Mouse (Mus musculus): Measurements from ENCODE around the gene Rcn1. TPM values are rescaled to one million over a fixed set of nuclear protein-coding genes. Genes with fewer than 3 reads are reported as not detected.

Rcn1 gene
- polyA plus RNA-seq, 1 experiment from 2014 or later, result 42.8 TPM

DNA sequence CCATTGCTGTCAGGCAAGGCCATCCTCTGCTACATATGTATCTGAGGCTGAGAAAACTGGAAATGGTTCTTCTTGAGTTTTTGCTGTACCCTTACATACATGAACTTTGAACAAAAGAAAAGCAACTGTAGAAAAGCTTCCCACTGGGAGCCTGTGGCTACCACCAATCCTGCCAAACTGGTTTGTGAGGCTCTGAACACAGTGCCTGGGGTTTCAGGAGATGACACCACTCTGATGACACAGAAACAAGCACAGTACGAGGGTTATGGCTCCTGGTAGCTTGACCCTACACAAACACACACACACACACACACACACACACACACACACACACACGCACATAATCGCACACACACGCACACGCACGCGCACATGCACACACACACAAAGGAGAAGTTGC, 23.9 kb downstream of the Rcn1 start:
- ATAC-seq (ENCODE audit: low FRiP score, low TSS enrichment) (no peak), DNase-seq (no peak)
- Histone ChIP-seq H3K4me1 (ENCODE audit: control insufficient read depth, insufficient read depth, low read length) (peaks cover 13% of the 10 kb centered on the region; the same call in 1 of the 2 replicates), H3K4me2 (ENCODE audit: low read length) (no peak overlapping the region), H3K9me3 (ENCODE audit: control insufficient read depth, low read length) (no peaks in the 10 kb centered on the region), H3K27me3 (ENCODE audit: control insufficient read depth, insufficient read depth, low read length) (peaks cover 9% of the 10 kb centered on the region; the same call in 1 of the 2 replicates), H3K27ac (replicated peaks; ENCODE audit: low read depth, low read length) (no peak overlapping the region), H3K9ac (replicated peaks; ENCODE audit: low read length) (no peak overlapping the region), H3K36me3 (ENCODE audit: control insufficient read depth, insufficient read depth, low read length) (no peaks in the 10 kb centered on the region), H3K4me3 (replicated peaks; ENCODE audit: low read depth, low read length) (no peak overlapping the region)
- WGBS, result 94% methylated on average over 7 of the region's 7 CpGs

DNA sequence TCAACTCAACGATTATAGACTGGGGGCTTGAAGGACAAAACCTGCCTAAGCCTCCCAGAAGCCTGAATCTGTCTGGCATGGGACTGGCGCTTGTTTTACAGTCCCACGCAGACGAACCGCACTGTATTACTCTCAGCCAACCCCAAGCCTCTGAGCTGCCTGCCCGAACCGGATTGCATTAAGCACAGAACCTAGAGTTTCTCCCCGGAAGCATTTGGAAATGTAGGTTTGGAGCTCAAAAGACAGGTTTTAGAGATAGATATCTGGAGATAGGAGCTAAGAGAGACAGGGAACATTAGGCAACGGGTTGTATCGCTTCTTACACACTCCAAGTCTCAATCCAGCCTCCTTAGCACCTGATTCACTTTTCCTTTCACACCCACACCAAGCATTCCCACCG, 25.5 kb downstream of the Rcn1 start:
- H3K4me1 ChIP-seq (ENCODE audit: control insufficient read depth, insufficient read depth, low read length), result peaks cover 16% of the 10 kb centered on the region; the same call in 1 of the 2 replicates
- H3K4me3 ChIP-seq (replicated peaks; ENCODE audit: low read depth, low read length), result no peak overlapping the region
- H3K27me3 ChIP-seq (ENCODE audit: control insufficient read depth, insufficient read depth, low read length), result peaks cover 9% of the 10 kb centered on the region; the same call in 1 of the 2 replicates
- ATAC-seq (ENCODE audit: low FRiP score, low TSS enrichment) (no peak), DNase-seq (no peak)
- no peaks in the 10 kb centered on the region for H3K36me3 ChIP-seq (ENCODE audit: control insufficient read depth, insufficient read depth, low read length)
- H3K4me2 ChIP-seq (ENCODE audit: low read length), result no peak overlapping the region
- H3K9me3 ChIP-seq (ENCODE audit: control insufficient read depth, low read length), result no peaks in the 10 kb centered on the region
- WGBS, result 88% methylated on average over 11 of the region's 11 CpGs
- H3K9ac ChIP-seq (replicated peaks; ENCODE audit: low read length), result no peak overlapping the region
- H3K27ac ChIP-seq (replicated peaks; ENCODE audit: low read depth, low read length), result no peak overlapping the region

DNA sequence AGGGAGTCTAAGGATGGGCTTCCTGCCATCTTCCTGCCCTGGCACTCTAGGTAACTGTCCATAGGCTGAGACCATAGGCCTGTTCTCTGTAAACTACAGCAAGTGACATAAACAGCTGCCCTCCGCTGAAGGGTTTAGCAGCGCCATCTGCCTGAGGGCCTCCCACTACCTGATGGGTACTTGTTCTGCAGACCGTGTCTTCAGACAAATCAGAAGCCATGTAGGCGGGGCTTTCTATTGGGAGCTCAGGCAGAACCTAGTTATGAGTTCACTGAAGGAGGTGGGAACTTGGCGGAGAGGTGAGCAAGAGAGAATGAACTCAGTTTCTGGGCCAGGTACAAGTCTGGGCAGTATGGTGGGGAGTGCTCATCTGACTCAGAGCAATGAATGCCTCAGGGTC, 26.4 kb downstream of the Rcn1 start:
- H3K27me3 ChIP-seq (ENCODE audit: control insufficient read depth, insufficient read depth, low read length), result peaks cover 9% of the 10 kb centered on the region; the same call in 1 of the 2 replicates
- H3K4me1 ChIP-seq (ENCODE audit: control insufficient read depth, insufficient read depth, low read length), result peaks cover 16% of the 10 kb centered on the region; the same call in 1 of the 2 replicates
- 79% methylated on average over 5 of the region's 5 CpGs for WGBS
- H3K9me3 ChIP-seq (ENCODE audit: control insufficient read depth, low read length), result no peaks in the 10 kb centered on the region
- no peak overlapping the region for H3K4me3 ChIP-seq (replicated peaks; ENCODE audit: low read depth, low read length)
- H3K9ac ChIP-seq (replicated peaks; ENCODE audit: low read length), result no peak overlapping the region
- H3K4me2 ChIP-seq (ENCODE audit: low read length), result no peak overlapping the region
- H3K27ac ChIP-seq (replicated peaks; ENCODE audit: low read depth, low read length), result no peak overlapping the region
- H3K36me3 ChIP-seq (ENCODE audit: control insufficient read depth, insufficient read depth, low read length), result no peaks in the 10 kb centered on the region
- DNase-seq (no peak), ATAC-seq (ENCODE audit: low FRiP score, low TSS enrichment) (no peak)

DNA sequence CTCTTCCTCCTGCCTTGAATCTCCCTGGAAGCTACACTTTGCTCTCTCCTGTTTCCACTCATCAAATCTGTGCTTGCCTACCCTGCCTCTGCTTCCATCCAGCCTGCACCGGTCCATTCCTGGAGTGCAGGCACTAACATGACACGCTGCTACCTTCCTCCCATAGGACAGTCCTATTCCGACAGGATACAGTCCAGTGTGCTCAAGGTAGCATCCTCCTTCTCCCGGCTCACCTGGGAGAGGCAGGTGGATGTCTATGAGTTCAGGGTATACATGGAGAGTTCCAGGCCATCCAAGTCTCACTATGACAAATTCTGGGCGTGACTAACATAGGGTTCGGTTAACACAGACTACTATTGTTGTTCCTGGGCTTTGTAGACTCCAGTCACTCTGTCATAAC, 27.0 kb downstream of the Rcn1 start:
- Histone ChIP-seq H3K4me2 (ENCODE audit: low read length) (no peak overlapping the region), H3K27me3 (ENCODE audit: control insufficient read depth, insufficient read depth, low read length) (peaks cover 9% of the 10 kb centered on the region; the same call in 1 of the 2 replicates), H3K27ac (replicated peaks; ENCODE audit: low read depth, low read length) (no peak overlapping the region), H3K4me3 (replicated peaks; ENCODE audit: low read depth, low read length) (no peak overlapping the region), H3K4me1 (ENCODE audit: control insufficient read depth, insufficient read depth, low read length) (peaks cover 16% of the 10 kb centered on the region; the same call in 1 of the 2 replicates), H3K36me3 (ENCODE audit: control insufficient read depth, insufficient read depth, low read length) (no peaks in the 10 kb centered on the region), H3K9ac (replicated peaks; ENCODE audit: low read length) (no peak overlapping the region), H3K9me3 (ENCODE audit: control insufficient read depth, low read length) (no peaks in the 10 kb centered on the region)
- ATAC-seq (ENCODE audit: low FRiP score, low TSS enrichment) (no peak), DNase-seq (no peak)
- 92% methylated on average over 6 of the region's 6 CpGs for WGBS

DNA sequence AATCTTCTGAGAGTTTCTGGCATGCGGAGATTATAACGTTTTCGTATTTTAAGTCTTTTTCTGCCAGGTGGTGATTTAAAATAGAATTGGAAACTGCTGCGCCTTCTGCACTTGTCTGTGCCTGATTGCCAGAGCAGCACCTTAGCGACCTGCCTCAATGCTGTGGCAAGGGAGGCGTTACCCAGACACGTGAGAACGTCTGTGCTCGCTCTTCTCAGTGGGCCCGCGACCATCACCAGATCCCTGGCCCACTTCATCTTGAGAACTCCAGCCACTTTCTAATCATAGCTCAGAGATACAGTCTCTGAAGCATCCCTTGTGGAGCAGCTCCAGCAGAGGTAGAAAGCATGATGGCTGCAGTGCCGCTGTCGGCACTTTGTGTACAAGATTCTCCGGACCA, 28.4 kb downstream of the Rcn1 start:
- H3K27ac ChIP-seq (replicated peaks; ENCODE audit: low read depth, low read length), result peak overlapping the region; percentile 42

DNA sequence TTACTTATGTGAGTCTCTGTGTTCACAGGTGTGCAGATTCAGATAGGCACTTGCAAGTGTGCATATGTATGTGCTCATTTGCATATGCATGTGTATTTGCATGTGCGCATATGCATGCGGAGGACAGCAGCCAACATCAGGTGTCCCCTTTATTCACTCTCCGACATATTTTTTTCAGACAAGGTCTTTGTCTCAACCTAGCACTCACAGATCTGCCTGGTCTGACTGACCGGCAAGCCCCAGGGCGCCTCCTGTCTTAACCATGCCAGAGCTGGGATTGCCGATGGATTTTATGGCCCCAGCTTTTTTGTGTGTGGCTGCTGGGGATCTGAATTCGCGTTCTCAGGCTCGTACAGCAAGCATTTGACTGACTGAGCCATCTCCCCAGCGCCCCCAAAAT, 28.9 kb downstream of the Rcn1 start:
- peak; percentile 44 for DNase-seq
- 7% methylated on average over 10 of the region's 10 CpGs for WGBS
- H3K27ac ChIP-seq (replicated peaks; ENCODE audit: low read depth, low read length), result peak overlapping the region; percentile 42; the same call in 1 of the 2 replicates
- H3K27me3 ChIP-seq (ENCODE audit: control insufficient read depth, insufficient read depth, low read length), result peaks cover 9% of the 10 kb centered on the region; the same call in 1 of the 2 replicates
- peak overlapping the region; percentile 10; the same call in 1 of the 2 replicates for H3K9ac ChIP-seq (replicated peaks; ENCODE audit: low read length)
- peaks cover 16% of the 10 kb centered on the region; the same call in 1 of the 2 replicates for H3K4me1 ChIP-seq (ENCODE audit: control insufficient read depth, insufficient read depth, low read length)
- H3K9me3 ChIP-seq (ENCODE audit: control insufficient read depth, low read length), result no peaks in the 10 kb centered on the region
- ATAC-seq (ENCODE audit: low FRiP score, low TSS enrichment), result peak; percentile 53; the same call in 1 of the 2 replicates
- H3K4me2 ChIP-seq (ENCODE audit: low read length), result peak overlapping the region; percentile 50
- H3K4me3 ChIP-seq (replicated peaks; ENCODE audit: low read depth, low read length), result peak overlapping the region; percentile 20
- no peaks in the 10 kb centered on the region for H3K36me3 ChIP-seq (ENCODE audit: control insufficient read depth, insufficient read depth, low read length)

More for the DNA sequence above, 28.4 kb downstream of the Rcn1 start:
- Histone ChIP-seq H3K4me2 (ENCODE audit: low read length) (peak overlapping the region; percentile 50), H3K36me3 (ENCODE audit: control insufficient read depth, insufficient read depth, low read length) (no peaks in the 10 kb centered on the region), H3K4me3 (replicated peaks; ENCODE audit: low read depth, low read length) (peak overlapping the region; percentile 20), H3K9ac (replicated peaks; ENCODE audit: low read length) (peak overlapping the region; percentile 10; the same call in 1 of the 2 replicates), H3K4me1 (ENCODE audit: control insufficient read depth, insufficient read depth, low read length) (peaks cover 16% of the 10 kb centered on the region; the same call in 1 of the 2 replicates), H3K27me3 (ENCODE audit: control insufficient read depth, insufficient read depth, low read length) (peaks cover 9% of the 10 kb centered on the region; the same call in 1 of the 2 replicates), H3K9me3 (ENCODE audit: control insufficient read depth, low read length) (no peaks in the 10 kb centered on the region)
- WGBS, result 13% methylated on average over 14 of the region's 14 CpGs
- ATAC-seq (ENCODE audit: low FRiP score, low TSS enrichment), result no peak
- peak; percentile 63 for DNase-seq

DNA sequence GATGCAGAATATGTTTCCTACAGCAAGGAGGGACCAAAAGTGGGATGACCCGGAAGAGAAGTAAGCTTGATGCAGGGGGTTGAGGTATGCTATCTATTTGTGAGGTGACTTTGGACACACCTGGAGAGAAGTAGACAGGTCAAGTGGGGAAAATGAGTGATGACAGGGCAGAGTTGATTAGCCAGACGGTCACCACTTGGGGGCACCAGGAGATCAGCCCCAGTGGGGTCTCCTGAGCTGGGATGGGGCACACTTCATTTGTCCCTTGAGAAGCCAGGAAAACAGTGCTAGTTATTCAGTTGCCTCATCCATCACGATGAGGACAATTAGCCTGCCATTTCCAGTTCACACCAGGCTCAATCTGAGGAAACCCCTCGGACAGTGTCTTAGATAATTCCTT, 31.5 kb downstream of the Rcn1 start:
- Histone ChIP-seq H3K9me3 (ENCODE audit: control insufficient read depth, low read length) (no peaks in the 10 kb centered on the region), H3K27ac (replicated peaks; ENCODE audit: low read depth, low read length) (no peak overlapping the region), H3K4me1 (ENCODE audit: control insufficient read depth, insufficient read depth, low read length) (peaks cover 16% of the 10 kb centered on the region; the same call in 1 of the 2 replicates), H3K9ac (replicated peaks; ENCODE audit: low read length) (no peak overlapping the region), H3K36me3 (ENCODE audit: control insufficient read depth, insufficient read depth, low read length) (no peaks in the 10 kb centered on the region), H3K4me2 (ENCODE audit: low read length) (no peak overlapping the region), H3K4me3 (replicated peaks; ENCODE audit: low read depth, low read length) (no peak overlapping the region), H3K27me3 (ENCODE audit: control insufficient read depth, insufficient read depth, low read length) (peaks cover 5% of the 10 kb centered on the region; the same call in 1 of the 2 replicates)
- DNase-seq, result no peak
- 42% methylated on average over 4 of the region's 4 CpGs for WGBS
- no peak for ATAC-seq (ENCODE audit: low FRiP score, low TSS enrichment)

DNA sequence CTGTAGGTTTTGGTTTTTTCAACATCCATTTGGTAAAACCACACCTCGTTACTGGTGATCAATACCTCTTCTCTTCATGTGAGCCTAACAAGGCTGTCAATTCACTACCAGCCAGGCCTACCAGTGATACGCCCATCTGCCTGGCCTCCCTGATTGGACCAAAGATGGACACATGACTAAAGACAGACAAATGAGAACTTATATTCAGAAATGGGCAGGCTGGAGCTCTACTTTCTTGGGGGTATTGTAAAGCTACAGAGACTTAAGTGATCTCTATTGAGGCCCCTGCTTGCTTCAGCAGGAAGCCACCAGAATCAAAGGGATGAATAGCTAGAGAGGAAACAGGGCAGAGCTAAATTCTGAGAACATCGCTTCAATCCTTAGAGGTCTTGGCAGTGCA, 41.1 kb downstream of the Rcn1 start:
- H3K9ac ChIP-seq (replicated peaks; ENCODE audit: low read length), result no peak overlapping the region
- H3K4me3 ChIP-seq (replicated peaks; ENCODE audit: low read depth, low read length), result no peak overlapping the region
- H3K36me3 ChIP-seq (ENCODE audit: control insufficient read depth, insufficient read depth, low read length), result no peaks in the 10 kb centered on the region
- no peak overlapping the region for H3K27ac ChIP-seq (replicated peaks; ENCODE audit: low read depth, low read length)
- H3K9me3 ChIP-seq (ENCODE audit: control insufficient read depth, low read length), result no peaks in the 10 kb centered on the region
- no peaks in the 10 kb centered on the region for H3K4me1 ChIP-seq (ENCODE audit: control insufficient read depth, insufficient read depth, low read length)
- ATAC-seq (ENCODE audit: low FRiP score, low TSS enrichment), result no peak
- no peak overlapping the region for H3K4me2 ChIP-seq (ENCODE audit: low read length)
- 85% methylated on average over 3 of the region's 3 CpGs for WGBS
- H3K27me3 ChIP-seq (ENCODE audit: control insufficient read depth, insufficient read depth, low read length), result no peaks in the 10 kb centered on the region
- DNase-seq, result no peak

DNA sequence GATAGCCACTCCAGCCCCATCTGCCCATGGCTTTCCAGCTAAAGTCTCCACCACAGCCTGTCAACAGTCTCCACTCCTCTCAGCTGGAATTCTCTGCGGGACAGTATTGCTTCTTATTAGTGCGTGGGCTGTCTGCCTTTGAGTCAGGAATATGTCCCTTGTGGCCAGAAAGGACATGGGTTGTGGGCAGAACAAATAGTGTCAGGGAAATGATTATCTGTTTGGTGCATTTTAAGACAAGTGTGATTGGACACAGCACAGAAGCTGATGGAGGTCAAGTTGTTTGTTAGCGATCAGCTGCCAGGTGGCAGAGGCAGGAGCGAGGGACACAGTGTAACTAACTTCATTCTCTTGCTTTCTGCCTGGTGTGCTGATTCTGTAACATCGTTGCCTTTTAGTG, 42.3 kb downstream of the Rcn1 start:
- no peaks in the 10 kb centered on the region for H3K4me1 ChIP-seq (ENCODE audit: control insufficient read depth, insufficient read depth, low read length)
- H3K9me3 ChIP-seq (ENCODE audit: control insufficient read depth, low read length), result no peaks in the 10 kb centered on the region
- H3K36me3 ChIP-seq (ENCODE audit: control insufficient read depth, insufficient read depth, low read length), result no peaks in the 10 kb centered on the region
- no peaks in the 10 kb centered on the region for H3K27me3 ChIP-seq (ENCODE audit: control insufficient read depth, insufficient read depth, low read length)
- ATAC-seq (ENCODE audit: low FRiP score, low TSS enrichment) (no peak), DNase-seq (no peak)
- no peak overlapping the region for H3K4me2 ChIP-seq (ENCODE audit: low read length)
- H3K9ac ChIP-seq (replicated peaks; ENCODE audit: low read length), result no peak overlapping the region
- H3K4me3 ChIP-seq (replicated peaks; ENCODE audit: low read depth, low read length), result no peak overlapping the region
- WGBS, result 70% methylated on average over 5 of the region's 5 CpGs
- H3K27ac ChIP-seq (replicated peaks; ENCODE audit: low read depth, low read length), result no peak overlapping the region
